ENCODE assay signal across 37 mouse cellular contexts in genomic region chr9:54227580-54227979, GRCm38 (mm10). TPM values are rescaled to one million over a fixed set of nuclear protein-coding genes. Genes with fewer than 3 reads are reported as not detected.
"Had no signal": no experiment of that assay in that cellular context is flagged by ENCODE, and none has a peak within 500 bp of the region (broad histone marks: within the 10 kb centered on the region; RNA-seq: fewer than 3 reads in every experiment).

No protein-coding gene starts in this region.

- H3K9me3 ChIP-seq: heart, embryonic 10.5 days; heart, embryonic 12.5 days; hindbrain, embryonic 10.5 days; hindbrain, embryonic 12.5 days; intestine, embryonic 15.5 days; limb, embryonic 10.5 days; limb, embryonic 12.5 days; liver, embryonic 13.5 days; liver, embryonic 15.5 days had no signal

- H3K4me3 ChIP-seq: gastrocnemius, adult 2 months; heart, embryonic 10.5 days; heart, embryonic 12.5 days; hindbrain, embryonic 10.5 days; hindbrain, embryonic 12.5 days; intestine, embryonic 15.5 days; left cerebral cortex, adult 2 months; limb, embryonic 10.5 days; limb, embryonic 12.5 days; liver, embryonic 13.5 days; liver, embryonic 15.5 days had no signal

- H3K27ac ChIP-seq: gastrocnemius, adult 2 months; heart, embryonic 10.5 days; hindbrain, embryonic 10.5 days; hindbrain, embryonic 12.5 days; hindbrain, embryonic 14.5 days; intestine, embryonic 15.5 days; left cerebral cortex, adult 2 months; limb, embryonic 10.5 days; limb, embryonic 12.5 days; liver, embryonic 13.5 days; liver, embryonic 15.5 days had no signal

- H3K36me3 ChIP-seq: heart, embryonic 10.5 days; heart, embryonic 12.5 days; hindbrain, embryonic 10.5 days; hindbrain, embryonic 12.5 days; intestine, embryonic 15.5 days; limb, embryonic 10.5 days; limb, embryonic 12.5 days; liver, embryonic 13.5 days; liver, embryonic 15.5 days had no signal

- H3K9ac ChIP-seq: heart, embryonic 12.5 days; hindbrain, embryonic 12.5 days; hindbrain, embryonic 14.5 days; intestine, embryonic 15.5 days; limb, embryonic 12.5 days; liver, embryonic 13.5 days; liver, embryonic 15.5 days had no signal

- H3K4me1 ChIP-seq: heart, embryonic 10.5 days; heart, embryonic 12.5 days; hindbrain, embryonic 12.5 days; intestine, embryonic 15.5 days; limb, embryonic 10.5 days; limb, embryonic 12.5 days; liver, embryonic 13.5 days; liver, embryonic 15.5 days had no signal

- DNase-seq: gastrocnemius, adult 2 months; gastrocnemius, postnatal 10 days; gastrocnemius, postnatal 25 days; heart, adult 18-20 months; heart, postnatal 10 days; heart, postnatal 4 days; kidney, adult 18-20 months; kidney, adult 8-10 months; kidney, postnatal 10 days; kidney, postnatal 25 days; kidney, postnatal 4 days; layer of hippocampus, adult 9-11 months; liver; liver, embryonic 13.5 days had no signal

- H3K4me2 ChIP-seq: heart, embryonic 12.5 days; hindbrain, embryonic 12.5 days; hindbrain, embryonic 14.5 days; intestine, embryonic 15.5 days; limb, embryonic 12.5 days; liver, embryonic 11.5 days; liver, embryonic 13.5 days; liver, embryonic 15.5 days had no signal

- H3K27me3 ChIP-seq: hindbrain, embryonic 12.5 days; intestine, embryonic 15.5 days; limb, embryonic 12.5 days; liver, embryonic 13.5 days; liver, embryonic 15.5 days had no signal

- ATAC-seq: hindbrain, embryonic 16.5 days; inflammation-experienced regulatory T-cells, adult 6 months; intestine, embryonic 15.5 days; intestine, postnatal 0 days had no signal

RNA-seq across cellular contexts. Expression of gene Cyp19a1, which starts 40.3 kb away (rescaled TPM):
- total RNA-seq: gastrocnemius, adult 2 months; gastrocnemius, postnatal 10 days; gastrocnemius, postnatal 25 days; gastrocnemius, postnatal 4 days; granulocyte monocyte progenitor cell, adult 5-6 weeks; heart, adult 18-20 months; heart, adult 8-10 months; heart, postnatal 10 days; heart, postnatal 25 days; heart, postnatal 4 days; left cerebral cortex, postnatal 36 days had no signal
- polyA plus RNA-seq: heart, embryonic 10.5 days; heart, embryonic 12.5 days; heart, embryonic 14.5 days; heart, embryonic 16.5 days; hindbrain, embryonic 10.5 days; hindbrain, embryonic 12.5 days; hindbrain, embryonic 14.5 days; hindbrain, embryonic 16.5 days; inflammation-experienced regulatory T-cells, adult 6 months; intestine, embryonic 15.5 days; intestine, postnatal 0 days; kidney, embryonic 14.5 days; kidney, embryonic 16.5 days; limb, embryonic 10.5 days; limb, embryonic 12.5 days; liver, embryonic 11.5 days; liver, embryonic 13.5 days; liver, embryonic 15.5 days had no signal

RNA-seq across cellular contexts. Expression of gene Gldn, which starts 58.7 kb away (rescaled TPM):
- total RNA-seq: granulocyte monocyte progenitor cell, adult 5-6 weeks had no signal
- polyA plus RNA-seq: heart, embryonic 12.5 days; heart, embryonic 14.5 days; heart, embryonic 16.5 days; inflammation-experienced regulatory T-cells, adult 6 months; intestine, embryonic 15.5 days; intestine, postnatal 0 days; liver, embryonic 11.5 days; liver, embryonic 13.5 days; liver, embryonic 15.5 days had no signal
